Mouse (Mus musculus) sigmoid colon, adult 10 weeks (tissue): Measurements from ENCODE around the gene Abcc2. TPM values are rescaled to one million over a fixed set of nuclear protein-coding genes. Genes with fewer than 3 reads are reported as not detected.

Experiments used
- polyA plus RNA-seq: library from polyadenylated mRNA; stranded (reverse); fragments of 350-450 nt; fragmentation: Illumina TruSeq; extraction: RNeasy Lipid Tissue Mini Kit (QIAGEN cat#74804); gene quantifications from one replicate; pipeline ENCODE4 v1.2.3, GENCODE M21; 2014; ENCODE audit warnings: low read depth, low replicate concordance

Gene Abcc2
- polyA plus RNA-seq: 2.1 TPM

GRCm38 (mm10) chr19:43781980-43782379 is at the start of gene Abcc2:
Abcc2 (plus strand) TSS chr19:43782192.

GRCm38 (mm10) chr19:43752489-43753225 is 29.3 kb upstream of the Abcc2 start, which contains the start of the genes Cutc and Cox15:
Cutc (plus strand) TSS chr19:43752996.
Cox15 (minus strand) TSS chr19:43753000.

Other genes starting within 250 kb of the Abcc2 start
- gene Nkx2-3, start 169.9 kb upstream of the Abcc2 start, polyA plus RNA-seq: 1.2 TPM
- 5.8 TPM for gene Slc25a28, start 107.3 kb upstream of the Abcc2 start, polyA plus RNA-seq
- gene Entpd7, start 92.5 kb upstream of the Abcc2 start, polyA plus RNA-seq: 8.1 TPM
- gene Cutc, start 29.2 kb upstream of the Abcc2 start, polyA plus RNA-seq: 47.3 TPM
- 18.9 TPM for gene Cox15, start 29.2 kb upstream of the Abcc2 start, polyA plus RNA-seq
- gene Dnmbp, start 158.0 kb downstream of the Abcc2 start, polyA plus RNA-seq: 32.3 TPM
- 2.0 TPM for gene Cpn1, start 204.4 kb downstream of the Abcc2 start, polyA plus RNA-seq
- 0.95 TPM for gene Cyp2c23, start 247.0 kb downstream of the Abcc2 start, polyA plus RNA-seq